Mouse (Mus musculus) liver, embryonic 15.5 days (tissue): ENCODE measurements at regions not wholly inside any gene's neighbourhood (a gene's known extent, or its start where the extent isn't known, plus 50 kb on each side); places are given as distances from the start of the nearest gene placed in this dataset.

Experiments used
- ATAC-seq: fragments of 200-750 bp; cut with Nextera tagmentation; 2 replicates; pipeline ENCODE4 v1.8.0; 2017; ENCODE audit warnings: moderate number of reproducible peaks, mild to moderate bottlenecking, moderate library complexity; ENCODE audit not compliant: insufficient read depth
- H3K27ac ChIP-seq: fragments of 300-500 bp; sonication (generic); replicated peaks from 2 replicates; pipeline ENCODE4 v1.5.1; 2015; ENCODE audit warnings: mild to moderate bottlenecking, inconsistent platforms
- H3K27me3 ChIP-seq: fragments of 300-500 bp; sonication (generic); 2 replicates; pipeline ENCODE4 v1.6.1; 2015; ENCODE audit warnings: mild to moderate bottlenecking, inconsistent platforms
- H3K36me3 ChIP-seq: fragments of 300-500 bp; sonication (generic); replicated peaks from 2 replicates; pipeline ENCODE4 v1.6.1; 2015; ENCODE audit warnings: moderate library complexity, mild to moderate bottlenecking, inconsistent platforms
- H3K4me1 ChIP-seq: fragments of 300-500 bp; sonication (generic); replicated peaks from 2 replicates; pipeline ENCODE4 v1.6.1; 2015; ENCODE audit warnings: inconsistent platforms
- H3K4me2 ChIP-seq: fragments of 300-500 bp; sonication (generic); 2 replicates; pipeline ENCODE4 v1.6.1; 2015; ENCODE audit warnings: moderate library complexity, mild to moderate bottlenecking, inconsistent platforms
- H3K4me3 ChIP-seq: fragments of 300-500 bp; sonication (generic); replicated peaks from 2 replicates; pipeline ENCODE4 v1.5.1; 2015; ENCODE audit warnings: mild to moderate bottlenecking, inconsistent platforms
- H3K9ac ChIP-seq: fragments of 300-500 bp; sonication (generic); 2 replicates; pipeline ENCODE4 v1.6.1; 2015; ENCODE audit warnings: moderate library complexity, mild to moderate bottlenecking, inconsistent platforms
- H3K9me3 ChIP-seq: fragments of 300-500 bp; sonication (generic); replicated peaks from 2 replicates; pipeline ENCODE4 v1.6.1; 2016; ENCODE audit warnings: inconsistent platforms
- WGBS: fragments of 180-500 bp; shearing (Covaris S2); methylation state at CpG from one replicate; pipeline ENCODE4 v1.1.7; 2015; ENCODE audit warnings: mixed read lengths; ENCODE audit not compliant: insufficient replicate concordance; 5-methylcytosine and 5-hydroxymethylcytosine counted together

- H3K9ac ChIP-seq = no peak overlapping the region
- no peak overlapping the region for H3K4me3 ChIP-seq
- ATAC-seq = no peak
- H3K9me3 ChIP-seq = no peaks in the 10 kb centered on the region
- no peaks in the 10 kb centered on the region for H3K27me3 ChIP-seq
- no peaks in the 10 kb centered on the region for H3K4me1 ChIP-seq
- H3K27ac ChIP-seq = no peak overlapping the region
- H3K36me3 ChIP-seq = no peaks in the 10 kb centered on the region
- 70% methylated on average over 9 of the region's 9 CpGs for WGBS
- no peak overlapping the region for H3K4me2 ChIP-seq
Observed at GRCm38 (mm10) chr8:26501196-26501813, 382.0 kb downstream of the Gm45692 start.

GRCm38 (mm10) chr8:26501814-26502572, 382.7 kb downstream of the Gm45692 start:
- H3K27me3 ChIP-seq = no peaks in the 10 kb centered on the region
- WGBS = 69% methylated on average over 11 of the region's 11 CpGs
- H3K9me3 ChIP-seq = no peaks in the 10 kb centered on the region
- H3K4me1 ChIP-seq = no peaks in the 10 kb centered on the region
- H3K36me3 ChIP-seq = no peaks in the 10 kb centered on the region
- no peak overlapping the region for H3K9ac ChIP-seq
- H3K4me2 ChIP-seq = no peak overlapping the region
- no peak for ATAC-seq
- H3K4me3 ChIP-seq = no peak overlapping the region
- no peak overlapping the region for H3K27ac ChIP-seq

- no peak overlapping the region for H3K27ac ChIP-seq
- no peak overlapping the region for H3K4me3 ChIP-seq
- H3K36me3 ChIP-seq = no peaks in the 10 kb centered on the region
- no peak overlapping the region for H3K4me2 ChIP-seq
- 55% methylated on average over 4 of the region's 4 CpGs for WGBS
- H3K9ac ChIP-seq = no peak overlapping the region
- H3K9me3 ChIP-seq = no peaks in the 10 kb centered on the region
- H3K4me1 ChIP-seq = no peaks in the 10 kb centered on the region
- ATAC-seq = no peak
- H3K27me3 ChIP-seq = no peaks in the 10 kb centered on the region
Observed at GRCm38 (mm10) chr8:26502772-26503171, 383.4 kb downstream of the Gm45692 start.

GRCm38 (mm10) chr8:26503918-26504317, 384.6 kb downstream of the Gm45692 start:
- Histone ChIP-seq H3K4me3 (no peak overlapping the region), H3K4me1 (no peaks in the 10 kb centered on the region), H3K4me2 (no peak overlapping the region), H3K27me3 (no peaks in the 10 kb centered on the region), H3K9me3 (no peaks in the 10 kb centered on the region), H3K27ac (no peak overlapping the region), H3K9ac (no peak overlapping the region), H3K36me3 (no peaks in the 10 kb centered on the region)
- 52% methylated on average over 4 of the region's 4 CpGs for WGBS
- ATAC-seq = no peak

- Histone ChIP-seq H3K9me3 (no peaks in the 10 kb centered on the region), H3K4me2 (no peak overlapping the region), H3K4me3 (no peak overlapping the region), H3K4me1 (no peaks in the 10 kb centered on the region), H3K36me3 (no peaks in the 10 kb centered on the region), H3K9ac (no peak overlapping the region), H3K27me3 (no peaks in the 10 kb centered on the region), H3K27ac (no peak overlapping the region)
- ATAC-seq = no peak
- 69% methylated on average over 16 of the region's 16 CpGs for WGBS
Observed at GRCm38 (mm10) chr8:26504319-26505035, 385.1 kb downstream of the Gm45692 start.

- Histone ChIP-seq H3K27me3 (no peaks in the 10 kb centered on the region), H3K9ac (no peak overlapping the region), H3K4me1 (no peaks in the 10 kb centered on the region), H3K4me2 (no peak overlapping the region), H3K9me3 (no peaks in the 10 kb centered on the region), H3K36me3 (no peaks in the 10 kb centered on the region), H3K4me3 (no peak overlapping the region), H3K27ac (no peak overlapping the region)
- no peak for ATAC-seq
- WGBS = 27% methylated on average over 12 of the region's 12 CpGs
Observed at GRCm38 (mm10) chr8:26507611-26508070, 388.3 kb downstream of the Gm45692 start.

- ATAC-seq = no peak
- no peak overlapping the region for H3K27ac ChIP-seq
- H3K9me3 ChIP-seq = no peaks in the 10 kb centered on the region
- no peaks in the 10 kb centered on the region for H3K4me1 ChIP-seq
- H3K4me3 ChIP-seq = no peak overlapping the region
- no peaks in the 10 kb centered on the region for H3K36me3 ChIP-seq
- H3K9ac ChIP-seq = no peak overlapping the region
- H3K27me3 ChIP-seq = no peaks in the 10 kb centered on the region
- 45% methylated on average over 3 of the region's 3 CpGs for WGBS
- no peak overlapping the region for H3K4me2 ChIP-seq
Observed at GRCm38 (mm10) chr8:26509254-26509653, 389.9 kb downstream of the Gm45692 start.

GRCm38 (mm10) chr8:26513001-26513400, 393.7 kb downstream of the Gm45692 start:
- Histone ChIP-seq H3K4me3 (no peak overlapping the region), H3K4me2 (no peak overlapping the region), H3K9ac (no peak overlapping the region), H3K27me3 (no peaks in the 10 kb centered on the region), H3K27ac (no peak overlapping the region), H3K4me1 (no peaks in the 10 kb centered on the region), H3K9me3 (no peaks in the 10 kb centered on the region), H3K36me3 (no peaks in the 10 kb centered on the region)
- WGBS = 65% methylated on average over 7 of the region's 7 CpGs
- ATAC-seq = no peak

GRCm38 (mm10) chr8:26524237-26524636, 404.9 kb downstream of the Gm45692 start:
- Histone ChIP-seq H3K4me3 (no peak overlapping the region), H3K9ac (no peak overlapping the region), H3K36me3 (no peaks in the 10 kb centered on the region), H3K4me2 (no peak overlapping the region), H3K4me1 (no peaks in the 10 kb centered on the region), H3K27ac (no peak overlapping the region), H3K9me3 (no peaks in the 10 kb centered on the region), H3K27me3 (no peaks in the 10 kb centered on the region)
- WGBS = 53% methylated on average over 2 of the region's 2 CpGs
- ATAC-seq = no peak

GRCm38 (mm10) chr8:26526474-26527185, 407.3 kb downstream of the Gm45692 start:
- no peak for ATAC-seq

GRCm38 (mm10) chr8:26527186-26527580, 407.8 kb downstream of the Gm45692 start:
- Histone ChIP-seq H3K9me3 (no peaks in the 10 kb centered on the region), H3K4me1 (no peaks in the 10 kb centered on the region), H3K27me3 (no peaks in the 10 kb centered on the region), H3K4me2 (no peak overlapping the region), H3K4me3 (no peak overlapping the region), H3K27ac (no peak overlapping the region), H3K36me3 (no peaks in the 10 kb centered on the region), H3K9ac (no peak overlapping the region)
- ATAC-seq = no peak
- WGBS = 53% methylated on average over 5 of the region's 5 CpGs

More at GRCm38 (mm10) chr8:26526474-26527185, 407.3 kb downstream of the Gm45692 start:
- no peaks in the 10 kb centered on the region for H3K9me3 ChIP-seq
- H3K4me3 ChIP-seq = no peak overlapping the region
- no peak overlapping the region for H3K27ac ChIP-seq
- WGBS = 46% methylated on average over 10 of the region's 10 CpGs
- no peak overlapping the region for H3K9ac ChIP-seq
- H3K27me3 ChIP-seq = no peaks in the 10 kb centered on the region
- no peaks in the 10 kb centered on the region for H3K4me1 ChIP-seq
- no peaks in the 10 kb centered on the region for H3K36me3 ChIP-seq
- H3K4me2 ChIP-seq = no peak overlapping the region
